Mouse (Mus musculus) stomach, postnatal 0 days (tissue): ENCODE results near the gene Ttll13.

ENCODE experiments used
- CTCF ChIP-seq: IDR thresholded peaks from 2 replicates; pipeline ENCODE4 v1.5.1; 2016; ENCODE audit warnings: antibody characterized with exemption, low read depth, mild to moderate bottlenecking, moderate library complexity
- EP300 ChIP-seq: optimal IDR thresholded peaks from 2 replicates; pipeline ENCODE3; 2016; ENCODE audit warnings: antibody characterized with exemption

GRCm38 (mm10) chr7:80208026-80208642 lies 38.0 kb upstream of the Ttll13 start:
- no peak for TF ChIP-seq EP300
- no peak for TF ChIP-seq CTCF
